Mouse (Mus musculus): ENCODE data around the gene Dmbt1. TPM values are rescaled to one million over a fixed set of nuclear protein-coding genes. Genes with fewer than 3 reads are reported as not detected.

Dmbt1 gene
- polyA plus RNA-seq, 1 experiment from 2014 or later, result not detected

- no peaks in the 10 kb centered on the region for H3K36me3 ChIP-seq
- H3K27me3 ChIP-seq, result no peaks in the 10 kb centered on the region
- 0 out of 2 replicates have a peak, but pooled peaks cover 3% of the 10 kb centered on the region for H3K9me3 ChIP-seq (replicated peaks)
- H3K9ac ChIP-seq, result no peak overlapping the region
- H3K4me1 ChIP-seq (replicated peaks), result no peaks in the 10 kb centered on the region
- no peak overlapping the region for H3K4me2 ChIP-seq
- no peak overlapping the region for H3K27ac ChIP-seq
- no peak for DNase-seq
- no peak overlapping the region for H3K4me3 ChIP-seq (replicated peaks)
- ATAC-seq (ENCODE audit: low read depth), result no peak
- WGBS (ENCODE audit: insufficient replicate concordance), result 57% methylated on average over 2 of the region's 2 CpGs
Measured at GRCm38 (mm10) chr7:131122210-131122807, 90.5 kb downstream of the Dmbt1 start.

GRCm38 (mm10) chr7:131130021-131130420 lies 98.2 kb downstream of the Dmbt1 start:
- Histone ChIP-seq H3K9ac (no peak overlapping the region), H3K36me3 (no peaks in the 10 kb centered on the region), H3K27me3 (no peaks in the 10 kb centered on the region), H3K4me3 (replicated peaks) (no peak overlapping the region), H3K4me1 (replicated peaks) (no peaks in the 10 kb centered on the region), H3K4me2 (no peak overlapping the region), H3K27ac (no peak overlapping the region), H3K9me3 (replicated peaks) (peaks cover 4% of the 10 kb centered on the region; the same call in 1 of the 2 replicates)
- WGBS (ENCODE audit: insufficient replicate concordance), result 67% methylated on average over 12 of the region's 12 CpGs
- DNase-seq (no peak), ATAC-seq (ENCODE audit: low read depth) (no peak)

GRCm38 (mm10) chr7:131133181-131133580 lies 101.3 kb downstream of the Dmbt1 start:
- ATAC-seq (ENCODE audit: low read depth), result no peak
- Histone ChIP-seq H3K36me3 (no peaks in the 10 kb centered on the region), H3K4me1 (replicated peaks) (no peaks in the 10 kb centered on the region), H3K9ac (no peak overlapping the region), H3K4me2 (no peak overlapping the region), H3K27ac (no peak overlapping the region), H3K4me3 (replicated peaks) (no peak overlapping the region), H3K9me3 (replicated peaks) (peaks cover 8% of the 10 kb centered on the region; the same call in 1 of the 2 replicates), H3K27me3 (no peaks in the 10 kb centered on the region)
- no peak for DNase-seq
- WGBS (ENCODE audit: insufficient replicate concordance), result 34% methylated on average over 3 of the region's 3 CpGs

- Histone ChIP-seq H3K27me3 (no peaks in the 10 kb centered on the region), H3K4me1 (replicated peaks) (no peaks in the 10 kb centered on the region), H3K9ac (no peak within 1 kb of the TSS), H3K36me3 (no peaks in the 10 kb centered on the region), H3K9me3 (replicated peaks) (no peaks in the 10 kb centered on the region), H3K4me2 (no peak within 1 kb of the TSS), H3K4me3 (replicated peaks) (no peak within 1 kb of the TSS), H3K27ac (no peak within 1 kb of the TSS)
- no peak for ATAC-seq (ENCODE audit: low read depth)
- DNase-seq, result no peak
- WGBS (ENCODE audit: insufficient replicate concordance), result 71% methylated on average over 2 of the region's 2 CpGs
Measured at GRCm38 (mm10) chr7:131146214-131146613, 114.4 kb downstream of the Dmbt1 start, which contains the start of gene 4933402N03Rik. Gene 4933402N03Rik, minus strand, starts transcription at chr7:131146314.

GRCm38 (mm10) chr7:131150179-131150578 lies 118.3 kb downstream of the Dmbt1 start:
- Histone ChIP-seq H3K36me3 (no peaks in the 10 kb centered on the region), H3K9ac (no peak overlapping the region)
- WGBS (ENCODE audit: insufficient replicate concordance), result 72% methylated on average over 3 of the region's 3 CpGs

GRCm38 (mm10) chr7:131153044-131153443 lies 121.2 kb downstream of the Dmbt1 start:
- H3K4me2 ChIP-seq, result no peak overlapping the region
- ATAC-seq (ENCODE audit: low read depth), result no peak
- no peaks in the 10 kb centered on the region for H3K36me3 ChIP-seq
- no peak overlapping the region for H3K27ac ChIP-seq
- H3K4me3 ChIP-seq (replicated peaks), result no peak overlapping the region
- no peak for DNase-seq
- no peaks in the 10 kb centered on the region for H3K4me1 ChIP-seq (replicated peaks)
- H3K27me3 ChIP-seq, result no peaks in the 10 kb centered on the region
- H3K9me3 ChIP-seq (replicated peaks), result no peaks in the 10 kb centered on the region
- no peak overlapping the region for H3K9ac ChIP-seq
- WGBS (ENCODE audit: insufficient replicate concordance), result 19% methylated on average over 5 of the region's 5 CpGs

More at GRCm38 (mm10) chr7:131150179-131150578, 118.3 kb downstream of the Dmbt1 start:
- DNase-seq (no peak), ATAC-seq (ENCODE audit: low read depth) (no peak)
- Histone ChIP-seq H3K27me3 (no peaks in the 10 kb centered on the region), H3K9me3 (replicated peaks) (no peaks in the 10 kb centered on the region), H3K4me2 (no peak overlapping the region), H3K4me3 (replicated peaks) (no peak overlapping the region), H3K27ac (no peak overlapping the region), H3K4me1 (replicated peaks) (no peaks in the 10 kb centered on the region)

GRCm38 (mm10) chr7:131162251-131162650 lies 130.4 kb downstream of the Dmbt1 start:
- H3K4me3 ChIP-seq (replicated peaks), result no peak overlapping the region
- ATAC-seq (ENCODE audit: low read depth), result no peak
- no peaks in the 10 kb centered on the region for H3K9me3 ChIP-seq (replicated peaks)
- no peak overlapping the region for H3K4me2 ChIP-seq
- DNase-seq, result no peak
- no peak overlapping the region for H3K9ac ChIP-seq
- H3K36me3 ChIP-seq, result no peaks in the 10 kb centered on the region
- WGBS (ENCODE audit: insufficient replicate concordance), result 47% methylated on average over 7 of the region's 7 CpGs
- no peaks in the 10 kb centered on the region for H3K27me3 ChIP-seq
- no peak overlapping the region for H3K27ac ChIP-seq
- no peaks in the 10 kb centered on the region for H3K4me1 ChIP-seq (replicated peaks)

GRCm38 (mm10) chr7:131167771-131168170 lies 135.9 kb downstream of the Dmbt1 start:
- Histone ChIP-seq H3K4me3 (replicated peaks) (no peak overlapping the region), H3K9me3 (replicated peaks) (no peaks in the 10 kb centered on the region), H3K9ac (no peak overlapping the region), H3K27me3 (no peaks in the 10 kb centered on the region), H3K27ac (no peak overlapping the region), H3K4me1 (replicated peaks) (no peaks in the 10 kb centered on the region), H3K36me3 (no peaks in the 10 kb centered on the region), H3K4me2 (no peak overlapping the region)
- DNase-seq (no peak), ATAC-seq (ENCODE audit: low read depth) (no peak)
- 53% methylated on average over 3 of the region's 3 CpGs for WGBS (ENCODE audit: insufficient replicate concordance)

- ATAC-seq (ENCODE audit: low read depth) (no peak), DNase-seq (no peak)
- Histone ChIP-seq H3K9ac (no peak overlapping the region), H3K36me3 (no peaks in the 10 kb centered on the region), H3K27ac (no peak overlapping the region), H3K4me3 (replicated peaks) (no peak overlapping the region), H3K4me2 (no peak overlapping the region), H3K9me3 (replicated peaks) (no peaks in the 10 kb centered on the region), H3K27me3 (no peaks in the 10 kb centered on the region), H3K4me1 (replicated peaks) (no peaks in the 10 kb centered on the region)
- WGBS (ENCODE audit: insufficient replicate concordance), result 31% methylated on average over 2 of the region's 2 CpGs
Measured at GRCm38 (mm10) chr7:131169099-131169498, 137.2 kb downstream of the Dmbt1 start.

Other genes starting within 250 kb of the Dmbt1 start
- 9.3 and 9.7 TPM in 2 replicates for gene Plekha1, start 166.3 kb upstream of the Dmbt1 start, polyA plus RNA-seq (2015; fragmentation: Nextera tagmentation; extraction: Ambion mirVana)
- gene Htra1, start 95.9 kb upstream of the Dmbt1 start, polyA plus RNA-seq (2015; fragmentation: Nextera tagmentation; extraction: Ambion mirVana), result 0.97 and 1.2 TPM in 2 replicates
- gene 4933402N03Rik, start 114.3 kb downstream of the Dmbt1 start, polyA plus RNA-seq (2015; fragmentation: Nextera tagmentation; extraction: Ambion mirVana), result not detected in 2 replicates
- gene 5430419D17Rik, start 142.3 kb downstream of the Dmbt1 start, polyA plus RNA-seq (2015; fragmentation: Nextera tagmentation; extraction: Ambion mirVana), result not detected in 2 replicates